Mouse (Mus musculus) heart, embryonic 14.5 days (tissue): Measurements from ENCODE around the gene Tmem220. TPM values are rescaled to one million over a fixed set of nuclear protein-coding genes. Genes with fewer than 3 reads are reported as not detected.

Experiments used
- ATAC-seq: fragments of 200-750 bp; cut with Nextera tagmentation; 2 replicates; pipeline ENCODE4 v1.8.0; 2017; ENCODE audit warnings: low read depth, moderate TSS enrichment; ENCODE audit not compliant: insufficient number of reproducible peaks, insufficient read depth, low FRiP score
- H3K27ac ChIP-seq, 2 experiments: fragments of 200-500 bp in 1 of 2; fragments of 300-500 bp in 1 of 2; sonication (generic) in 1 of 2; replicated peaks in 1 of 2; 2 replicates each; pipeline ENCODE4 v1.5.1; 2012 to 2014; ENCODE audit warnings: low read depth in 2 of 2, low read length in 2 of 2, control low read depth in 1 of 2, mild to moderate bottlenecking in 1 of 2, mixed read lengths in 1 of 2; ENCODE audit not compliant: control insufficient read depth in 1 of 2, insufficient read depth in 1 of 2
- H3K27me3 ChIP-seq: fragments of 300-500 bp; sonication (generic); 2 replicates; pipeline ENCODE4 v1.6.1; 2014; ENCODE audit warnings: mild to moderate bottlenecking, low read length, control low read depth; ENCODE audit not compliant: control insufficient read depth, insufficient read depth
- H3K36me3 ChIP-seq: fragments of 300-500 bp; sonication (generic); 2 replicates; pipeline ENCODE4 v1.6.1; 2014; ENCODE audit warnings: mild to moderate bottlenecking, control low read depth, low read length, mixed read lengths; ENCODE audit not compliant: control insufficient read depth, insufficient read depth
- H3K4me1 ChIP-seq, 2 experiments: fragments of 200-500 bp in 1 of 2; fragments of 300-500 bp in 1 of 2; sonication (generic) in 1 of 2; 2 replicates each; pipeline ENCODE4 v1.6.1; 2012 to 2014; ENCODE audit warnings: low read length in 2 of 2, control low read depth in 1 of 2, mixed read lengths in 1 of 2; ENCODE audit not compliant: control insufficient read depth in 2 of 2, insufficient read depth in 2 of 2
- H3K4me2 ChIP-seq: fragments of 300-500 bp; sonication (generic); 2 replicates; pipeline ENCODE4 v1.6.1; 2014; ENCODE audit warnings: mild to moderate bottlenecking, low read length
- H3K4me3 ChIP-seq, 2 experiments: fragments of 200-500 bp in 1 of 2; fragments of 300-500 bp in 1 of 2; sonication (generic) in 1 of 2; 2 replicates each; pipeline ENCODE4 v1.5.1; 2012 to 2014; ENCODE audit warnings: low read length in 2 of 2, mild to moderate bottlenecking in 2 of 2, control low read depth in 1 of 2, low read depth in 1 of 2, moderate library complexity in 1 of 2; ENCODE audit not compliant: control insufficient read depth in 1 of 2, insufficient read depth in 1 of 2
- H3K9ac ChIP-seq: fragments of 300-500 bp; sonication (generic); 2 replicates; pipeline ENCODE4 v1.6.1; 2014; ENCODE audit warnings: mild to moderate bottlenecking, low read length
- H3K9me3 ChIP-seq: fragments of 300-500 bp; sonication (generic); 2 replicates; pipeline ENCODE4 v1.6.1; 2016; ENCODE audit warnings: low read length, control low read depth; ENCODE audit not compliant: control insufficient read depth
- WGBS: fragments of 180-500 bp; shearing (Covaris S2); extraction: QIAGEN DNeasy Blood & Tissue Kit; methylation state at CpG from one replicate; pipeline ENCODE4 v1.1.7; 2014; 5-methylcytosine and 5-hydroxymethylcytosine counted together
- polyA plus RNA-seq: library from polyadenylated mRNA; unstranded; fragments of >200 nt; fragmentation: Nextera tagmentation; extraction: Ambion mirVana; gene quantifications from 2 replicates; pipeline ENCODE4 v1.2.1, GENCODE M21; 2014

Gene Tmem220
- polyA plus RNA-seq, 1 experiment from 2014 or later = 1.7 TPM

DNA sequence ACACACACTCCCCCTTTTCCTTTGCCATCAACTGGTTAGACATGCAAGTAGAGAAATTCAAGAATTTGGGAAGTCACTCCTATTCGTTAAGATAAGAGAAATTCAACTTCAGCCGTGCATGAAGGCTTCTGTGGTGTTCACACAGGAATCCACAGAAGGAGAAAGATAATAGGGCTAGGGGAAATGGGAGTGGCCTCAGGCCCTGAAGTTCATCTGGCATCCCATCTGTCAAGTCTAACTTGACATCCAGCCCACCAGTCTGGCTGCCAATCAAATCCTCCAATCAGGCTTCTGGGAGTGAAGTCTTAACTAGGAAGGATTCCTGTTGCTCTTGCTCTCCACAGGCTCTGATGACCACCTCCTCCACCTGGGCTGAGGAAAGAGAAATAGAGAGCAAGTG, 22.0 kb upstream of the Tmem220 start:
- 44% methylated on average over 2 of the region's 2 CpGs for WGBS
- Histone ChIP-seq H3K4me1 (peaks cover 8 to 11% of the 10 kb centered on the region in 2 experiments), H3K27ac (no peak overlapping the region), H3K9ac (no peak overlapping the region), H3K9me3 (no peaks in the 10 kb centered on the region), H3K36me3 (no peaks in the 10 kb centered on the region), H3K4me2 (no peak overlapping the region), H3K27me3 (no peaks in the 10 kb centered on the region), H3K4me3 (no peak overlapping the region)
- ATAC-seq = no peak

DNA sequence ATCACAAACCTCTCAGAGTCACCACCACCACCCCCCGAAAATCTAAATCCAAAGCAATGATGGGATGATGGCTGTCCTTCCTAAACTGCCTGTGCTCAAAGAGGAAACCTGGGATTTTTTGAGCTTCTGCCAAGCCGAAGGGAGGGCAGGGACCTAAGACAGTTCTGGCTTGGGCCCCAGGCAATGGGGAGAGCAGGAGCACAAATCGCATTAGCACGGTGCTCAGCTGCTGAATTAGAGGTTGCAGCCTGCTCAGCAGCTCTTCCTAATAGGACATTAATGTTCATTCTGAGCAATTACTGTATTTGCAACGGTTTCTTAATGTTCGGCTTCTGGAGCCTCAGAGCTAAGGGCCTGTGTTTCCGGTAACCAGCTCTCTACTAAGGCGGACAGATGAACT, 17.0 kb upstream of the Tmem220 start:
- H3K9ac ChIP-seq = no peak overlapping the region
- WGBS = 76% methylated on average over 8 of the region's 8 CpGs
- H3K4me2 ChIP-seq = no peak overlapping the region
- H3K27ac ChIP-seq = no peak overlapping the region
- H3K4me3 ChIP-seq = no peak overlapping the region
- no peaks in the 10 kb centered on the region for H3K27me3 ChIP-seq
- H3K9me3 ChIP-seq = no peaks in the 10 kb centered on the region
- H3K36me3 ChIP-seq = no peaks in the 10 kb centered on the region
- H3K4me1 ChIP-seq = peaks cover 7 to 12% of the 10 kb centered on the region in 2 experiments; a peak in 3 of 4 replicates
- ATAC-seq = no peak

DNA sequence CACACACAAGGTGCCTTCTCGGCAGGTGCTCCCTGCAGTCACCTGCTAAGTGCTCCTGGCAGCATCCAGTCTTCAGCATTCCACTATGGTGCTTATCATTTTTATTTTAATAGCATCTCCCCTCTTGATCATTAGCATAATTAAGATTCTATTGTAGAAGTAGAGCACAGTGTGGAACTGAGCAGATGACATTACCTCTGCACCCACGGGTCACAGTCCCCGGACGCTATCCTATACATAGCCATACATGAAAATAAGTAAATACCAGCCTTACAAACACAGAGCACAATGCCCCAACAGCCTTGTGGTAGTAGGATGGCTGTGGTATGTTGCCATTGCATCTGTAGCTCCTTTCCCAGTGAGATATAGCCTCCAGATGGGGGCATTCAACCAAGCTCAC, 16.4 kb upstream of the Tmem220 start:
- Histone ChIP-seq H3K4me1 (peaks cover 7 to 12% of the 10 kb centered on the region in 2 experiments; a peak in 3 of 4 replicates), H3K9ac (no peak overlapping the region), H3K4me3 (no peak overlapping the region), H3K36me3 (no peaks in the 10 kb centered on the region), H3K9me3 (no peaks in the 10 kb centered on the region), H3K4me2 (no peak overlapping the region), H3K27ac (no peak overlapping the region), H3K27me3 (no peaks in the 10 kb centered on the region)
- WGBS = 94% methylated on average over 4 of the region's 4 CpGs
- ATAC-seq = no peak

DNA sequence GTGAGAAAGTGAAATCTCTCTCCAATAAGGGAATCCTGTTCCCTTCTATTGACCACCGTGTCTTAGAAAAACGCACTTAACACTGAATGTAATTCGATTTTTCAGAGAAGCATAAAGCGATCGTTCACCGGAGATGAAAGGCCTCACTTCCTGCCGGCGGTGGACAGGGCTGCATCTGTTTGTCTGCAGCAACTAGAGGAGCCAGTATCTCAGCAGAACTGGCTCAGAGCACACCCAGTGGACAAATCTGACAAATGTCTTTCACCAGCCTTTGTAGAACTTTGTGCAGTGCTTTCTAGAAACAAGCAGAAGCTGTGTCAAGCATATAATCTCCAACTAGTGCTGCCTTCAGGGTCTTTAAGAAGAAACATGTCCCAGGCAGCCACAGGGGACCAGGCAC, 14.5 kb upstream of the Tmem220 start:
- no peaks in the 10 kb centered on the region for H3K27me3 ChIP-seq
- no peak for ATAC-seq
- H3K27ac ChIP-seq = no peak overlapping the region
- no peak overlapping the region for H3K4me3 ChIP-seq
- 7% methylated on average over 8 of the region's 8 CpGs for WGBS
- peaks cover 7 to 12% of the 10 kb centered on the region in 2 experiments; a peak in 3 of 4 replicates for H3K4me1 ChIP-seq
- H3K4me2 ChIP-seq = peak overlapping the region; percentile 37; the same call in 1 of the 2 replicates
- no peaks in the 10 kb centered on the region for H3K36me3 ChIP-seq
- H3K9me3 ChIP-seq = no peaks in the 10 kb centered on the region
- H3K9ac ChIP-seq = peak overlapping the region; percentile 38; the same call in 1 of the 2 replicates

DNA sequence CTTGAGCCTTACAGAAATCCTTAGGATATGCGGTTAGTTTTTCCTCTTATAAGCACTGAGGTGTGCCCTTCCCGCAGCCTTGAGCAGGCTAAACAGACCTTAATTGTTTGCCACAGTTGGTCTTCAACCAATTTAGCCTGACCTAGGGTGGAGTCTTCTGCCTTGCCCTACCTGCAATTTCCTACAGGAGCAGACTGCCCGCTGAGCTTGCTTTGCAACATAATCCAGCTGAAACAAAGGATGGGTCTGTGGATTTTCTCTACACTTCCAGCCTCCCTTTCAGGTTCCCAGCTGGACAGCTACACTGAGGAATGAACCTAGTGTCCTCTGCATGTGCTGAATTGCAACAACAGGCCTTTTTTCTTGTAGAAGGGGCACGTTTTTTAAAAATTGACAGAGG, 13.3 kb upstream of the Tmem220 start:
- 67% methylated on average over 4 of the region's 4 CpGs for WGBS
- no peaks in the 10 kb centered on the region for H3K9me3 ChIP-seq
- H3K4me1 ChIP-seq = peaks cover 7 to 12% of the 10 kb centered on the region in 2 experiments; a peak in 3 of 4 replicates
- no peak overlapping the region for H3K4me2 ChIP-seq
- ATAC-seq = no peak
- no peak overlapping the region for H3K4me3 ChIP-seq
- no peak overlapping the region for H3K27ac ChIP-seq
- H3K27me3 ChIP-seq = no peaks in the 10 kb centered on the region
- no peak overlapping the region for H3K9ac ChIP-seq
- no peaks in the 10 kb centered on the region for H3K36me3 ChIP-seq

DNA sequence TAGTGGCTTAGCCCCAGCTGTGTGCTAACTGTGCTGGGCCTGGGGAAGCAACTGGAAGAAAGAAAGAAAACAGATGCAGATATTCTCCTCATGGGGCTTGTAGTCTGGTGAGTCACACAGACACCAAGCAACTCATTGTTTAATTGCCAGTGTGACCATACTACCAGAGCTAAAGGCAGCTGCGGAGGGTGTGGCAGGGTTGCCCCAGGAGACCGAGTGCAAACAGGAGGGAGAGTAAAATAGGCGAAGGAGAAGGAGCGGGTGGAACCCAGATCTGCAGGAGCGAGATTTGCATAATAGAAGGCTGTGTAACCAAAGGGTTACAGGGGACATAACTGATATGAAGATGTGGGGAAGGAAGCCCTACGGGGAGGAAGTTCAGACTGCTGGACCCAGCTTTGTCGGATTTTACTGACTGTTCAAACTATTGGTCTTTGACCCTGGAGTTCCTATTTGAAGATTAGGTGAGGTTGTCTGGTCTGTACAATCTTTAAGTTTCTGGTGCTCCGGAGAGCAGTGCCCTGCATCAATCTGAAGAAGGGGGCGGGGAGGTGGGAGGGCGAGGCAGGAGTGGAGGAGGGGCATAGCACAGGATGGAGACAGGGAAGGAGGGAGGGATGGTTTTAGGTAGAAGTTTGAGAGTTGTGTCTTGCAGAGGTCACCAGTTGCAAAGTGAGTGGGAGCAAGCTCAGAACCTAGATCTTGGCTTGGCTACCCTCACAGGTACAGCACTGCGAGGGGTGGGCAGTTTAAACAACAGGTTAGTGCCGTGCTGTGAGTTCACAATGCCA, 7.0 kb upstream of the Tmem220 start:
- H3K36me3 ChIP-seq = no peaks in the 10 kb centered on the region
- H3K4me1 ChIP-seq = peaks cover 0 to 4% of the 10 kb centered on the region in 2 experiments; a peak in 1 of 4 replicates
- WGBS = 20% methylated on average over 12 of the region's 12 CpGs
- H3K4me3 ChIP-seq = no peak overlapping the region
- H3K9me3 ChIP-seq = no peaks in the 10 kb centered on the region
- H3K4me2 ChIP-seq = no peak overlapping the region
- no peak overlapping the region for H3K9ac ChIP-seq
- H3K27me3 ChIP-seq = 0 out of 2 replicates have a peak, but pooled peaks cover 4% of the 10 kb centered on the region
- H3K27ac ChIP-seq = no peak overlapping the region
- no peak for ATAC-seq

DNA sequence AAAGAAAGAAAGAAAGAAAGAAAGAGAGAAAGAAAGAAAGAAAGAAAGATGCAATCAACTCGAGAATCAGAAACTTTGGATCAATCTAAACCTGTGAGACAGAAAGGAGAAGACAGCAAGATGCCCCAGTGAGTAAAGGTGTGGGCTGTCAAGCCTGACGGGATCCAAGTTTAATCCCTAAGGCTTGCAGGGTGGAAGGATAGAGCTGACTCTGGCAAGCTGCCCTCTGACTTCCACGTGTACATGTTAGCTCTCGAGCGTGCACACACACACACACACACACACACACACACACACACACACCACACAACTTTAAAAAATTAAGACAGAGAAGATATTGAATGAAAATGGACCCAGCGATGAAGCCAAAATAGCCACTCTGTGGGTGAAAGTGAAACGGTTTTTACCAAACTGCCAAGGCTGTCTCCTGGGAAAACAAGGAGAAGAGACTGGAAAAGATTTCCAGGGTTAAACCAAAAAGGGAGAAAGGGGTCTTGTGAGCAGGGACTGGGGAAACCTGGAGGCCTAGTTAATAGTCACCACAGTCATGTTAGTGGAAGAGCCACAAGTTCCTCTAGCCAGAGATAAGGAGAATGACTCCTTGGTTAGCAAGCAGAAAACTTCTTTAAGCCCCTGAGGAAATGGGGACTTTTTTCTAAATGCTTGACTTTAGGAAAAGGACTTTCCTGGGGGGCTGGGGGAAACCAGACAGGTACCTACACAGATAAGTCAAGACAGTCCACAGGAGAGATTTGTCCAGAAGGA, 5.1 kb upstream of the Tmem220 start:
- H3K9ac ChIP-seq = no peak overlapping the region
- 0 out of 2 replicates have a peak, but pooled peaks cover 4% of the 10 kb centered on the region for H3K27me3 ChIP-seq
- WGBS = 53% methylated on average over 7 of the region's 7 CpGs
- no peaks in the 10 kb centered on the region for H3K36me3 ChIP-seq
- H3K4me3 ChIP-seq = no peak overlapping the region
- no peak overlapping the region for H3K4me2 ChIP-seq
- no peak overlapping the region for H3K27ac ChIP-seq
- ATAC-seq = no peak
- peaks cover 0 to 4% of the 10 kb centered on the region in 2 experiments; a peak in 1 of 4 replicates for H3K4me1 ChIP-seq
- no peaks in the 10 kb centered on the region for H3K9me3 ChIP-seq
